Mouse (Mus musculus): Measurements from ENCODE around the gene Ada. TPM values are rescaled to one million over a fixed set of nuclear protein-coding genes. Genes with fewer than 3 reads are reported as not detected.

Ada gene
- polyA plus RNA-seq, 1 experiment from 2014 or later = 6.6 TPM

- Histone ChIP-seq H3K9ac (no peak overlapping the region), H3K4me2 (replicated peaks) (no peak overlapping the region), H3K27ac (no peak overlapping the region), H3K4me3 (replicated peaks) (no peak overlapping the region), H3K36me3 (no peaks in the 10 kb centered on the region), H3K27me3 (replicated peaks) (no peaks in the 10 kb centered on the region), H3K9me3 (no peaks in the 10 kb centered on the region), H3K4me1 (replicated peaks) (no peaks in the 10 kb centered on the region; the same call in 1 of the 2 replicates)
- ATAC-seq = no peak
- 81% methylated on average over 7 of the region's 7 CpGs for WGBS
Observed at GRCm38 (mm10) chr2:163761402-163761801, 11.4 kb upstream of the Ada start.

- WGBS = 77% methylated on average over 6 of the region's 6 CpGs
- Histone ChIP-seq H3K4me2 (replicated peaks) (no peak overlapping the region), H3K9me3 (no peaks in the 10 kb centered on the region), H3K4me3 (replicated peaks) (no peak overlapping the region), H3K4me1 (replicated peaks) (no peaks in the 10 kb centered on the region; the same call in 1 of the 2 replicates), H3K27ac (no peak overlapping the region), H3K9ac (no peak overlapping the region), H3K36me3 (no peaks in the 10 kb centered on the region), H3K27me3 (replicated peaks) (no peaks in the 10 kb centered on the region)
- ATAC-seq = no peak
Observed at GRCm38 (mm10) chr2:163760589-163760988, 10.6 kb upstream of the Ada start.

- Histone ChIP-seq H3K27ac (no peak overlapping the region), H3K9me3 (no peaks in the 10 kb centered on the region), H3K4me3 (replicated peaks) (no peak overlapping the region), H3K27me3 (replicated peaks) (no peaks in the 10 kb centered on the region), H3K4me2 (replicated peaks) (no peak overlapping the region), H3K36me3 (no peaks in the 10 kb centered on the region), H3K4me1 (replicated peaks) (no peaks in the 10 kb centered on the region; the same call in 1 of the 2 replicates), H3K9ac (no peak overlapping the region)
- WGBS = 65% methylated on average over 2 of the region's 2 CpGs
- no peak for ATAC-seq
Observed at GRCm38 (mm10) chr2:163758146-163758545, 8.1 kb upstream of the Ada start.

- Histone ChIP-seq H3K9ac (no peak overlapping the region), H3K9me3 (no peaks in the 10 kb centered on the region), H3K4me1 (replicated peaks) (no peaks in the 10 kb centered on the region; the same call in 1 of the 2 replicates), H3K4me3 (replicated peaks) (no peak overlapping the region), H3K36me3 (no peaks in the 10 kb centered on the region), H3K4me2 (replicated peaks) (no peak overlapping the region), H3K27ac (no peak overlapping the region), H3K27me3 (replicated peaks) (no peaks in the 10 kb centered on the region)
- WGBS = 33% methylated on average over 2 of the region's 2 CpGs
- ATAC-seq = peak; percentile 43; the same call in 1 of the 2 replicates
Observed at GRCm38 (mm10) chr2:163756723-163757122, 6.7 kb upstream of the Ada start.

- H3K4me3 ChIP-seq (replicated peaks) = no peak overlapping the region
- H3K9ac ChIP-seq = no peak overlapping the region
- no peak overlapping the region for H3K4me2 ChIP-seq (replicated peaks)
- no peak overlapping the region for H3K27ac ChIP-seq
- H3K36me3 ChIP-seq = no peaks in the 10 kb centered on the region
- WGBS = 68% methylated on average over 5 of the region's 5 CpGs
- ATAC-seq = no peak
- H3K4me1 ChIP-seq (replicated peaks) = peaks cover 9% of the 10 kb centered on the region
- no peaks in the 10 kb centered on the region for H3K27me3 ChIP-seq (replicated peaks)
- H3K9me3 ChIP-seq = no peaks in the 10 kb centered on the region
Observed at GRCm38 (mm10) chr2:163754228-163754627, 4.2 kb upstream of the Ada start.

GRCm38 (mm10) chr2:163744801-163745570, 5.1 kb downstream of the Ada start:
- no peak for ATAC-seq
- H3K27ac ChIP-seq = no peak overlapping the region
- no peak overlapping the region for H3K4me3 ChIP-seq (replicated peaks)
- H3K9me3 ChIP-seq = no peaks in the 10 kb centered on the region
- H3K4me2 ChIP-seq (replicated peaks) = no peak overlapping the region
- no peaks in the 10 kb centered on the region for H3K36me3 ChIP-seq
- peaks cover 9% of the 10 kb centered on the region; the same call in 1 of the 2 replicates for H3K4me1 ChIP-seq (replicated peaks)
- peaks cover 8% of the 10 kb centered on the region for H3K27me3 ChIP-seq (replicated peaks)
- 81% methylated on average over 10 of the region's 10 CpGs for WGBS
- no peak overlapping the region for H3K9ac ChIP-seq

- Histone ChIP-seq H3K9me3 (no peaks in the 10 kb centered on the region), H3K4me3 (replicated peaks) (no peak overlapping the region), H3K4me2 (replicated peaks) (no peak overlapping the region), H3K4me1 (replicated peaks) (no peaks in the 10 kb centered on the region), H3K9ac (no peak overlapping the region), H3K27ac (no peak overlapping the region), H3K27me3 (replicated peaks) (peaks cover 2% of the 10 kb centered on the region; the same call in 1 of the 2 replicates), H3K36me3 (no peaks in the 10 kb centered on the region)
- WGBS = 66% methylated on average over 6 of the region's 6 CpGs
- ATAC-seq = no peak
Observed at GRCm38 (mm10) chr2:163743357-163743756, 6.7 kb downstream of the Ada start.

- Histone ChIP-seq H3K27me3 (replicated peaks) (no peaks in the 10 kb centered on the region; the same call in 1 of the 2 replicates), H3K4me3 (replicated peaks) (no peak overlapping the region), H3K9ac (no peak overlapping the region), H3K27ac (no peak overlapping the region), H3K4me1 (replicated peaks) (no peaks in the 10 kb centered on the region), H3K4me2 (replicated peaks) (no peak overlapping the region), H3K9me3 (no peaks in the 10 kb centered on the region), H3K36me3 (no peaks in the 10 kb centered on the region)
- no peak for ATAC-seq
- whole genome bisulfite sequencing = 62% methylated on average over 5 of the region's 5 CpGs
Observed at GRCm38 (mm10) chr2:163742656-163743055, 7.4 kb downstream of the Ada start.

GRCm38 (mm10) chr2:163735980-163736379, 14.1 kb downstream of the Ada start:
- no peak overlapping the region for H3K4me2 ChIP-seq (replicated peaks)
- ATAC-seq = 0 out of 2 replicates have a peak, but pooled peaks have one; percentile 41
- no peak overlapping the region for H3K9ac ChIP-seq
- no peaks in the 10 kb centered on the region; the same call in 1 of the 2 replicates for H3K4me1 ChIP-seq (replicated peaks)
- H3K4me3 ChIP-seq (replicated peaks) = no peak overlapping the region
- H3K27ac ChIP-seq = no peak overlapping the region
- no peaks in the 10 kb centered on the region for H3K36me3 ChIP-seq
- H3K9me3 ChIP-seq = no peaks in the 10 kb centered on the region
- WGBS = 58% methylated on average over 6 of the region's 6 CpGs
- H3K27me3 ChIP-seq (replicated peaks) = no peaks in the 10 kb centered on the region

- no peak overlapping the region for H3K9ac ChIP-seq
- no peak overlapping the region for H3K4me3 ChIP-seq (replicated peaks)
- ATAC-seq = no peak
- H3K27ac ChIP-seq = no peak overlapping the region
- H3K9me3 ChIP-seq = no peaks in the 10 kb centered on the region
- no peaks in the 10 kb centered on the region for H3K27me3 ChIP-seq (replicated peaks)
- H3K4me1 ChIP-seq (replicated peaks) = no peaks in the 10 kb centered on the region; the same call in 1 of the 2 replicates
- WGBS = 91% methylated on average over 9 of the region's 9 CpGs
- H3K4me2 ChIP-seq (replicated peaks) = no peak overlapping the region
- no peaks in the 10 kb centered on the region for H3K36me3 ChIP-seq
Observed at GRCm38 (mm10) chr2:163735163-163735562, 14.9 kb downstream of the Ada start.

GRCm38 (mm10) chr2:163732021-163732420, 18.0 kb downstream of the Ada start:
- no peak overlapping the region for H3K4me3 ChIP-seq (replicated peaks)
- H3K4me2 ChIP-seq (replicated peaks) = no peak overlapping the region
- no peak overlapping the region for H3K27ac ChIP-seq
- WGBS = 81% methylated on average over 11 of the region's 11 CpGs
- ATAC-seq = no peak
- H3K9ac ChIP-seq = no peak overlapping the region
- no peaks in the 10 kb centered on the region; the same call in 1 of the 2 replicates for H3K4me1 ChIP-seq (replicated peaks)
- H3K36me3 ChIP-seq = 0 out of 2 replicates have a peak, but pooled peaks cover under 1% of the 10 kb centered on the region
- no peaks in the 10 kb centered on the region for H3K27me3 ChIP-seq (replicated peaks)
- no peaks in the 10 kb centered on the region for H3K9me3 ChIP-seq

GRCm38 (mm10) chr2:163728300-163728699, 21.7 kb downstream of the Ada start:
- no peak overlapping the region for H3K9ac ChIP-seq
- no peaks in the 10 kb centered on the region for H3K9me3 ChIP-seq
- no peak overlapping the region for H3K4me3 ChIP-seq (replicated peaks)
- no peak for ATAC-seq
- H3K27ac ChIP-seq = no peak overlapping the region
- H3K27me3 ChIP-seq (replicated peaks) = no peaks in the 10 kb centered on the region
- 75% methylated on average over 4 of the region's 4 CpGs for WGBS
- H3K4me2 ChIP-seq (replicated peaks) = no peak overlapping the region
- H3K36me3 ChIP-seq = 0 out of 2 replicates have a peak, but pooled peaks cover 3% of the 10 kb centered on the region
- peaks cover 7% of the 10 kb centered on the region for H3K4me1 ChIP-seq (replicated peaks)

All from intestine, embryonic 15.5 days (tissue).